Mouse (Mus musculus) midbrain, embryonic 13.5 days (tissue): Measurements from ENCODE around the gene Serpina3i. TPM values are rescaled to one million over a fixed set of nuclear protein-coding genes. Genes with fewer than 3 reads are reported as not detected.

Source experiments
- ATAC-seq: fragments of 200-750 bp; cut with Nextera tagmentation; 2 replicates; pipeline ENCODE4 v1.8.0; 2017; ENCODE audit warnings: mild to moderate bottlenecking, moderate TSS enrichment, moderate library complexity
- H3K27ac ChIP-seq: fragments of 300-500 bp; sonication (generic); 2 replicates; pipeline ENCODE4 v1.5.1; 2015; ENCODE audit warnings: inconsistent platforms, mild to moderate bottlenecking, moderate library complexity
- H3K27me3 ChIP-seq: fragments of 300-500 bp; sonication (generic); 2 replicates; pipeline ENCODE4 v1.6.1; 2015; ENCODE audit warnings: mild to moderate bottlenecking, inconsistent platforms
- H3K36me3 ChIP-seq: fragments of 300-500 bp; sonication (generic); 2 replicates; pipeline ENCODE4 v1.6.1; 2015; ENCODE audit warnings: mild to moderate bottlenecking, inconsistent platforms
- H3K4me1 ChIP-seq: fragments of 300-500 bp; sonication (generic); replicated peaks from 2 replicates; pipeline ENCODE4 v1.6.1; 2015; ENCODE audit warnings: inconsistent platforms
- H3K4me2 ChIP-seq: fragments of 300-500 bp; sonication (generic); replicated peaks from 2 replicates; pipeline ENCODE4 v1.6.1; 2015; ENCODE audit warnings: moderate library complexity, mild to moderate bottlenecking, inconsistent platforms
- H3K4me3 ChIP-seq: fragments of 300-500 bp; sonication (generic); replicated peaks from 2 replicates; pipeline ENCODE4 v1.5.1; 2015; ENCODE audit warnings: mild to moderate bottlenecking, inconsistent platforms
- H3K9ac ChIP-seq: fragments of 300-500 bp; sonication (generic); replicated peaks from 2 replicates; pipeline ENCODE4 v1.6.1; 2015; ENCODE audit warnings: mild to moderate bottlenecking, inconsistent platforms
- H3K9me3 ChIP-seq: fragments of 300-500 bp; sonication (generic); 2 replicates; pipeline ENCODE4 v1.6.1; 2016; ENCODE audit warnings: mild to moderate bottlenecking, inconsistent platforms
- WGBS: fragments of 180-500 bp; shearing (Covaris S2); methylation state at CpG from one replicate; pipeline ENCODE4 v1.1.7; 2015; 5-methylcytosine and 5-hydroxymethylcytosine counted together
- polyA plus RNA-seq: library from polyadenylated mRNA; unstranded; fragments of >200 nt; fragmentation: Nextera tagmentation; extraction: Ambion mirVana; gene quantifications from 2 replicates; pipeline ENCODE4 v1.2.1, GENCODE M21; 2015

Gene Serpina3i
- polyA plus RNA-seq, 1 experiment from 2014 or later = not detected

DNA sequence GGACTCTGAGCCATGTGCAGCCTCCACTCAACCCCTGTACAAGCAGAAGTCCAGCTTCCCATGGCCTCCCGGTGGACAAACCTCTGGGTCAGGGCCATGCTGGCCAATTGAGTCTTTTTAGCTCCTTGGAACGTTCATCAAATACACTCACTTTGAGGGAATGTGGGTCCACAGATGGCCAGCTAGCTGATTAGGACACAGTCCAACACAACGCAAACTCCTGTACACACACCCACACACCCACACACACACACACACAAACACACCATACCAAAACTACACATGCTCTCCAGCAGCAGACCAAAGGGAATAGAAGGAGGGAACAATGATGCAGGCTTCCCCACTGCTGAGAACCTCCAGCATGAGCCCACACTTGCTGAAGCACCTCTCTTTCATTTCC lies 17.3 kb upstream of the Serpina3i start:
- ATAC-seq = no peak
- Histone ChIP-seq H3K9me3 (no peaks in the 10 kb centered on the region), H3K27ac (no peak overlapping the region), H3K4me2 (no peak overlapping the region), H3K9ac (no peak overlapping the region), H3K36me3 (no peaks in the 10 kb centered on the region), H3K27me3 (no peaks in the 10 kb centered on the region), H3K4me3 (no peak overlapping the region), H3K4me1 (peaks cover 18% of the 10 kb centered on the region)
- 77% methylated on average over 3 of the region's 3 CpGs for WGBS

DNA sequence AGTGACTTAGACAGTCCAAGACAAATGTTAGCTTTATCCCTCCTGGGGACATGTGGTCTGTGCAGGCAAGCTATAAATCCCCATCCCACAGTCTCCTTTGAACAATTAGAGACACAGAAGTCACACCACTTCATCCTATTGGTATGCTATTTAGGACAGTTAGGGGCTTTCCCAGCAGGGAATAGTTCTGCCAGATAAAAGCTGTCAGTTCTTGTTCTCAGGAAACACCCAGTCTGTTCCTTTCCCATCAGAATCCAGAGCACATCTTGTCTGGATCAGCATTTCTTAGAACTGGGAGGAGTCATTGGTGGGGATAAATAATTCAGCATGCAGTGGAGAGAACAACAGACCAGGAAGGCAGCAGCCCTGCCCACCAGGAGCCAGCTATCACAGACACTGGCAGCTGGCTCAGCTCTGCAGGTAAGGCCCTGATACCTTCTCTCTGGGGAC lies 15.3 kb upstream of the Serpina3i start:
- no peaks in the 10 kb centered on the region for H3K27me3 ChIP-seq
- no peak overlapping the region for H3K4me2 ChIP-seq
- ATAC-seq = peak; percentile 81
- H3K9me3 ChIP-seq = no peaks in the 10 kb centered on the region
- peak overlapping the region; percentile 37; the same call in 1 of the 2 replicates for H3K27ac ChIP-seq
- no peak overlapping the region for H3K4me3 ChIP-seq
- H3K4me1 ChIP-seq = peaks cover 18% of the 10 kb centered on the region
- no peak overlapping the region for H3K9ac ChIP-seq
- no peaks in the 10 kb centered on the region for H3K36me3 ChIP-seq

DNA sequence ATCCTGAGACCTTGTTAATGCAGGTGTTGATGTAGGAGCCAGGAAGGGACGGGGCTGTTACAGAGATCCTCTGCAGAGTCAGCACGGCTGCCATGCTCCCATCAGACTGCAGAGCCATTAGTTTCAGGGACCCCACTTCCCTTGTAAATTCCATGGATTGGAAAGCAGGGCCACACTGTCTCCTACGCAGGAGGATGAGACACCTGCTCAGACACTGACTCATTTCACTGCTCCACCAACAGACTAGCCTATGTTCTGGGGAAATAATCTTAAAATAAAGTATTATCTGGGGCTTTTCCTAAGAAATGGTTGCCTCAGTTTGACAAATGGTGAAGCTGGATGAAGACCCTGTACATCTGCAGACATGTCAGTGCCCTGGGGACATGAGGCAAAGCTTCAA lies 14.7 kb upstream of the Serpina3i start:
- H3K9ac ChIP-seq = no peak overlapping the region
- H3K27me3 ChIP-seq = no peaks in the 10 kb centered on the region
- no peak overlapping the region for H3K27ac ChIP-seq
- 80% methylated on average over 3 of the region's 3 CpGs for WGBS
- H3K4me2 ChIP-seq = no peak overlapping the region
- no peaks in the 10 kb centered on the region for H3K9me3 ChIP-seq
- H3K36me3 ChIP-seq = no peaks in the 10 kb centered on the region
- no peak overlapping the region for H3K4me3 ChIP-seq
- H3K4me1 ChIP-seq = peaks cover 18% of the 10 kb centered on the region
- 0 out of 2 replicates have a peak, but pooled peaks have one; percentile 5 for ATAC-seq

DNA sequence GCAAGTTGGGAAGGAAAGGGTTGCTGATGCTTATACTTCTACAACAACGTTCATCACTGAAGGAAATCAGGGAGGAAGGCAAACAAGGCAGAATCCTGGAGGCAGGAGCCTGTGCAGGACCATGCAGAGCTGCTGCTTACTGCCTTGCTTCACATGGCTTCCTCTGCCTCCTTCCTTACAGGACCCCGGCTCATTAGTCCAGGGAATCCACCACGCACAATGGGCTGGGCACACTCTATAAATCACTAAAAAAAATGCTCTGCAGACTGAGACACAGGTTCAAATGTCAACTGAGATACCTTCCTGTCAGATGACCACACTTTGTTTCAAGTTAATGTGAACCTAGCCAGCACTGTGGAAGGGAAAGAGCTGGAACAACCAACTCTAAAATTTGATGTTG lies 1.9 kb upstream of the Serpina3i start:
- Histone ChIP-seq H3K4me3 (no peak overlapping the region), H3K36me3 (no peaks in the 10 kb centered on the region), H3K4me1 (peaks cover 6% of the 10 kb centered on the region; the same call in 1 of the 2 replicates), H3K9me3 (no peaks in the 10 kb centered on the region), H3K27me3 (no peaks in the 10 kb centered on the region), H3K9ac (no peak overlapping the region), H3K4me2 (no peak overlapping the region), H3K27ac (no peak overlapping the region)
- ATAC-seq = no peak
- WGBS = 75% methylated on average over 3 of the region's 3 CpGs

DNA sequence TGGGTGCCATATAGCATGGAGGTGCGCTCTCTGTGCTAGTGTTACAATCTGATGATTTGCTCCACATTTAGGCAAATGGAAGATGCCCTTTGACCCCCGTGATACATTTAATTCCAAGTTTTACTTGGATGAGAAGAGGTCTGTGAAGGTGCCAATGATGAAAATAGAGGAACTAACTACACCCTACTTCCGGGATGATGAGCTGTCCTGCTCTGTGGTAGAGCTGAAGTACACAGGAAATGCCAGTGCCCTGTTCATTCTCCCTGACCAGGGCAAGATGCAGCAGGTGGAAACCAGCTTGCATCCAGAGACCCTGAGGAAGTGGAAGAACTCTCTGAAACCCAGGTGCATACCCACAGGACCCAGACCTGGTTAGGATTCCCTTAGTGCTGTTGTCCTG lies 3.5 kb downstream of the Serpina3i start:
- no peak overlapping the region for H3K4me3 ChIP-seq
- no peaks in the 10 kb centered on the region for H3K36me3 ChIP-seq
- H3K9me3 ChIP-seq = no peaks in the 10 kb centered on the region
- H3K9ac ChIP-seq = no peak overlapping the region
- ATAC-seq = no peak
- 0 out of 2 replicates have a peak, but pooled peaks cover 4% of the 10 kb centered on the region for H3K4me1 ChIP-seq
- no peaks in the 10 kb centered on the region for H3K27me3 ChIP-seq
- 85% methylated on average over 3 of the region's 3 CpGs for WGBS
- no peak overlapping the region for H3K4me2 ChIP-seq
- no peak overlapping the region for H3K27ac ChIP-seq

DNA sequence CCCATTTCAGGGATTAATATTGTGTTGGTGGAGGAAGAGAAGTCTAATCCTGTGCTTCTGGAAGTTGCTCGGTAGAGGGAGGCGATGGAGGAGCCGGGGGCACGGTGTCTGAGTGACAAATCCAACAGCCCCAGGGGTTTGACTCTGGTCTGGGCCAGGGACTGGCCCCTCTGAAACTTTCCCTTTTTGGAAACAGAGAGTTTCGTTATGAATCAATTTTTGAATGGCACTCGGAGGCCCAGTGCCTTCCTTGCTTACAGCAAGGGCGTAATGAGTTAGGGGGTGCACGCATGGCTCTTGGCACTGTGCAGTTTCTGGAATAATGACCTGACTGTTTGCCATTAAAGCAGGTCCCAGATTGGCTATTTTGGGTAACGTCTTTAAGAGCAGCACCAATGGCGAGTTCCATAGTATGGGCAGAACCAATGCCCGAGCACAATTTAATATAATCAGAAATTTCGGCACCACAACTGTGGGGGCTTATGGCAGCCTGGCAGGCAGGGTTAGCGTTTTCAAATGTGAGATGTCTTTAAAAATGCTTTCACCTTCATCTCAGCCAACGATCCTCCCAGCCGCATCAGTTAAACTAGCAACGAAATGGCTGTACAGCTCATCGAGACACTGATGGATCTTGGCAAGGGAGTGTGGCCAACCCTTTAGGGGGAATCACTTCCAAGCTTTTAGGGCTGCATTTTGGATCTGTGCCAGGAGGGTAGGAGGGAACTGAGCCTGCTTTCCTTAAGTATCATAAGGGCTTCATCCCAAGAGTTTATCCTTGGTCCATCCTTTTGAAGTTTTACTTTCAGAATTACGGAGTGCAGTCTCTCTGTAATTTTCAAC lies 15.5 kb downstream of the Serpina3i start:
- no peak overlapping the region for H3K27ac ChIP-seq

DNA sequence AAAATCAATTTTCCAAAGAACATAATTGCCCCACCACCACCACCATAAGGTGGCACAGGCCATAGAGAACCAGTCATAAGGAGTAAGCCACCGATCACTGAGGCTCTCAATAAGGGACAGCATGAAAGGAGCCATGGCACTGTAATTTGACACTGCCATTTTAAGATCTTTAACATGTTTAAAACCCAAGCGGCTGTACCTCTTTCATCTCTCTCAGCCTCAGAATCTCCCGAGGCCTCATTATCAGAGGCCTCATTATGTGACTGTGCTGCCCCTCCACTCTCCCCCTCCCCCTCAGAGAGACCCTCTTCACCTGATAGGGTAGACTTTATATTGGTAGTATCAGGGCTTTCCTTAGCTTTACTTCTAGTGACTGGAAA lies 16.1 kb downstream of the Serpina3i start:
- no peak overlapping the region for H3K9ac ChIP-seq
- no peak overlapping the region for H3K4me2 ChIP-seq
- peaks cover 7% of the 10 kb centered on the region; the same call in 1 of the 2 replicates for H3K4me1 ChIP-seq
- 14% methylated on average over 3 of the region's 3 CpGs for WGBS
- no peaks in the 10 kb centered on the region for H3K27me3 ChIP-seq
- no peaks in the 10 kb centered on the region for H3K9me3 ChIP-seq
- H3K27ac ChIP-seq = no peak overlapping the region
- ATAC-seq = peak; percentile 81
- no peak overlapping the region for H3K4me3 ChIP-seq
- no peaks in the 10 kb centered on the region for H3K36me3 ChIP-seq

More for the DNA sequence above, 15.5 kb downstream of the Serpina3i start:
- H3K4me1 ChIP-seq = peaks cover 7% of the 10 kb centered on the region; the same call in 1 of the 2 replicates
- H3K36me3 ChIP-seq = no peaks in the 10 kb centered on the region
- no peaks in the 10 kb centered on the region for H3K9me3 ChIP-seq
- H3K27me3 ChIP-seq = no peaks in the 10 kb centered on the region
- WGBS = 82% methylated on average over 18 of the region's 18 CpGs
- no peak overlapping the region for H3K4me3 ChIP-seq
- ATAC-seq = peak; percentile 62
- no peak overlapping the region for H3K4me2 ChIP-seq
- no peak overlapping the region for H3K9ac ChIP-seq

DNA sequence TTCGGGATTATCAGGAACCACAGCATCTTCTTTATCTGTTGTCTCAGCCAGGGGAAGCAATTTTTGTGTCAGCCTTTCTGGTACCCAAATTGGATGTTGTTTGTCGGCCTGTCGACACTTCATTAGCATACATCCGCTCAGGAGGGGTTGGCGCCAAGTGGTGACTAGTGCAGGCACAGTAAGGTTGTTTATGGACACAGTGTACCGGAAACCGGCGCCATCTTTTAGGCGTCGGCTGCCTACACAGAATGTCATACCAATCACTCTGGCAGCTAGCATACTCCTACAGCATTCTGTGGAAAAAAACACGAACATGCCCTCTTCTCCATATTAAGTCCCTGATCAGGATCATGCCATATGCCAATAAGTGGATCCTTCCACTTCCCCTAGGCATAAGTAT lies 20.5 kb downstream of the Serpina3i start:
- no peak for ATAC-seq
- 93% methylated on average over 11 of the region's 11 CpGs for WGBS
- no peaks in the 10 kb centered on the region for H3K27me3 ChIP-seq
- no peak overlapping the region for H3K9ac ChIP-seq
- H3K4me2 ChIP-seq = no peak overlapping the region
- no peak overlapping the region for H3K27ac ChIP-seq
- peaks cover 7% of the 10 kb centered on the region; the same call in 1 of the 2 replicates for H3K4me1 ChIP-seq
- no peak overlapping the region for H3K4me3 ChIP-seq
- no peaks in the 10 kb centered on the region for H3K36me3 ChIP-seq
- no peaks in the 10 kb centered on the region for H3K9me3 ChIP-seq

DNA sequence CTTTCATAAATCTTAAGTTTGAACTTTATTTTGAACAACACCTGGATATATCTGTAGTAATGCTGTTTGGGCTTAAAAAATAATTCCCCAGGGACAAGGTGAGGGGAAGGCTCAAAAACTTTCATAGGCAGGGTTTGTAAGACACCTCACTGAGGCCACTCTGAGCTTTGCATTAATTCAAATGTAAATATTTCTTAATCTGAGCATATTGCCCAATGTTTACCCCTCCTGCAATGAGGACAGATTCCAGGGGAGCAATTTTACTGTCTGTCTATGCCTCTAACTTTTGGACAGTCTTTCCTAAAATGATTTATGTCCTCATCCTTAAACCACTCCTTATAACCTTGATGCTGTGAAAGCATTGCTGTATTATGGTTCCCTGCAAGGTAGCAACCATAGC lies 25.4 kb downstream of the Serpina3i start:
- no peak for ATAC-seq
- no peaks in the 10 kb centered on the region for H3K4me1 ChIP-seq

DNA sequence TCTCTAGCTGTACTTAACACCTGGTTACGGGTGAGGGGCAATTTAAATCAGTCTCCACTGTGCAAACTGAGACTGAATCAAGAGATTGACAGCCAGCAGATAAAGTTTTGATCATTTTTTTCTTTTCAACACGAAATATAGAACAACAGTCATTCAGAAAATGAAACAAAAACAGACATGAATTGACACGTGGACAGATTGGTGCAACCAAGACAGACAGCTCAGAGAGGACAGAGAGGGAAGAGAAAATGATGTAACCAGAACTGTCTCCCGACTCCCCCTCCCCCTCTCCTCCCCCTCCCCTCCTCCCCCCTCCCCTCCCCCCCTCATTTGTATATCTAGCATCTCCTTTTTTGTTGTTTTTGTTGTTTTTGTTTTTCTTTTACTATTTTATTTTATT lies 26.9 kb downstream of the Serpina3i start:
- H3K9ac ChIP-seq = no peak overlapping the region
- H3K4me1 ChIP-seq = no peaks in the 10 kb centered on the region
- no peaks in the 10 kb centered on the region for H3K9me3 ChIP-seq
- H3K4me3 ChIP-seq = no peak overlapping the region
- H3K27me3 ChIP-seq = no peaks in the 10 kb centered on the region
- H3K36me3 ChIP-seq = no peaks in the 10 kb centered on the region
- H3K4me2 ChIP-seq = no peak overlapping the region
- WGBS = 56% methylated on average over 4 of the region's 4 CpGs
- no peak overlapping the region for H3K27ac ChIP-seq
- ATAC-seq = no peak

More for the DNA sequence above, 25.4 kb downstream of the Serpina3i start:
- Histone ChIP-seq H3K9me3 (no peaks in the 10 kb centered on the region), H3K4me2 (no peak overlapping the region), H3K27ac (no peak overlapping the region), H3K27me3 (no peaks in the 10 kb centered on the region), H3K9ac (no peak overlapping the region), H3K36me3 (no peaks in the 10 kb centered on the region), H3K4me3 (no peak overlapping the region)

DNA sequence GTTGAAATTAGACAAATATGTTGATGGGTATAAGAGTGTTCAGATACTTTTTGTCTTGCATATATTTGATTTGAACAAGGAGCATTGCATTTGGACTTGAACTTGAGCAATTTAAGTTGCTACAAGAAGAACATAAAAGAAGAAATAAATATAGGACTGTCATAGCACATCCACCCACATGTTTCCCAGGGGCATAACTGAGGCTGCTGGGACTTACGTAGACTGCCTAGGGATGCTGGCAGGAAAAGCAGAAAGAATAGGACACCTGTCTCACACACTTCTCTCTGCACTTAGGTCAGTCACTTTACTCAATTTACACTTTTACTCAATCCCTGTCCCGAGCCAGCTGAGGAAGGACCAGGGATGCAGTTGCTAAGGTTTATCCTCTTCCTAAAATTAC lies 31.0 kb downstream of the Serpina3i start:
- Histone ChIP-seq H3K4me1 (no peaks in the 10 kb centered on the region), H3K27me3 (no peaks in the 10 kb centered on the region), H3K27ac (no peak overlapping the region), H3K9ac (no peak overlapping the region), H3K9me3 (no peaks in the 10 kb centered on the region), H3K4me3 (no peak overlapping the region), H3K4me2 (no peak overlapping the region), H3K36me3 (no peaks in the 10 kb centered on the region)
- ATAC-seq = no peak
- 89% methylated on average over 2 of the region's 2 CpGs for WGBS

DNA sequence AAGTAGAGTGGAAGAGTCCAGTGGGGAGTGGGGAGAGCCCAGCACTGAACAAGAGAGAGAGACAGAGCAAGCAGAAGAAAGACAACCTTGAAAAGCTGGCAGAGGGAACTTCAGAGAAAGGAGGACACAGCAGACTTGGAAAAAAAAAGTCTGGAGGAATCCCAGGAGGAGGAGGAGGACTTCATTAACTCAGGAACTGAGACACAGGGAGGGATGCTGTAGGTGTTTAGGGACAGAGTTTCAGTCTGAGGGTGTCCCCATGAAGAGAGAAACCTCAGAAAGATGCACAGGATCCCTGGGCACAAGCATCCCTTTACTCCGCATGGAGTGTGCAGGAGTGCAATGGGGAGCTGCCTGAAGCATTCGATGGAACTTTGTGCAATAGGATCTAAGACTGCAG lies 35.1 kb downstream of the Serpina3i start:
- H3K27ac ChIP-seq = no peak overlapping the region
- H3K9ac ChIP-seq = no peak overlapping the region
- H3K4me1 ChIP-seq = no peaks in the 10 kb centered on the region
- no peak overlapping the region for H3K4me2 ChIP-seq
- 89% methylated on average over 2 of the region's 2 CpGs for WGBS
- no peak overlapping the region for H3K4me3 ChIP-seq
- no peaks in the 10 kb centered on the region for H3K27me3 ChIP-seq
- ATAC-seq = no peak
- no peaks in the 10 kb centered on the region for H3K36me3 ChIP-seq
- no peaks in the 10 kb centered on the region for H3K9me3 ChIP-seq

DNA sequence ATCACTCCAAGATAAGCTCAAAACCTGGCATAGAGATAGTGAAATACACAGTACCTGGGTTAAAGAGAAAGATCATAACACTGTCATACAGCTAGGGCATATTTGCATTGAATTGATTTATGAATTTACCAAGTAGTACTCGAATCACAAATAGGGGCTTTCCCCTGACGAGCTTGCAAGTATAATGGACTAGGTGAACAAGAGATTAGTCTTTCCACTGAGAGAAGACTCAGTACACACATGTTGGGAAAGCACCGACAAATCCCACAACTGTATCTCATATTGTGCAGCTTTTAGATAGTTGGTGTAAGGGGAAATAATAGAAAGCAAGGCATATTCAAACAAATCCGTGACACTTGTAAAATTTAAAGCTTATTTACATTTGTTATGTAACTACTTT lies 43.1 kb downstream of the Serpina3i start:
- WGBS = 89% methylated on average over 4 of the region's 4 CpGs
- H3K36me3 ChIP-seq = no peaks in the 10 kb centered on the region
- no peak overlapping the region for H3K9ac ChIP-seq
- ATAC-seq = no peak
- H3K4me3 ChIP-seq = no peak overlapping the region
- 0 out of 2 replicates have a peak, but pooled peaks cover 1% of the 10 kb centered on the region for H3K9me3 ChIP-seq
- H3K4me1 ChIP-seq = no peaks in the 10 kb centered on the region
- no peaks in the 10 kb centered on the region for H3K27me3 ChIP-seq
- H3K27ac ChIP-seq = no peak overlapping the region
- H3K4me2 ChIP-seq = no peak overlapping the region
